Mouse (Mus musculus) G1E (cell line): ENCODE measurements around the gene Pik3cg. TPM values are rescaled to one million over a fixed set of nuclear protein-coding genes. Genes with fewer than 3 reads are reported as not detected.

ENCODE experiments used
- ATAC-seq: 2 replicates; pipeline ENCODE4 v1.8.0; 2016; ENCODE audit warnings: mild to moderate bottlenecking; ENCODE audit not compliant: insufficient number of reproducible peaks, poor library complexity, low FRiP score, severe bottlenecking; ENCODE audit errors: extremely low read depth
- DNase-seq: peaks from one replicate; pipeline ENCODE4 v3.0.0; 2012; ENCODE audit warnings: low spot score
- H3K27me3 ChIP-seq: 2 replicates; pipeline ENCODE4 v1.6.1; 2012; ENCODE audit warnings: mild to moderate bottlenecking, low read length, inconsistent platforms; ENCODE audit not compliant: insufficient read depth
- H3K36me3 ChIP-seq: replicated peaks from 2 replicates; pipeline ENCODE3; 2012; ENCODE audit warnings: mild to moderate bottlenecking, inconsistent platforms
- H3K4me1 ChIP-seq: 2 replicates; pipeline ENCODE4 v1.6.1; 2012; ENCODE audit warnings: low read depth, low read length, inconsistent platforms, mixed read lengths; ENCODE audit not compliant: insufficient read depth
- H3K4me3 ChIP-seq: 2 replicates; pipeline ENCODE4 v1.5.1; 2012; ENCODE audit warnings: low read depth, mild to moderate bottlenecking, inconsistent platforms, low read length, moderate library complexity, mixed read lengths
- H3K9me3 ChIP-seq: replicated peaks from 2 replicates; pipeline ENCODE4 v1.6.1; 2012; ENCODE audit warnings: inconsistent platforms
- CTCF ChIP-seq: IDR thresholded peaks from 2 replicates; pipeline ENCODE4 v1.5.1; 2012; ENCODE audit warnings: low read depth, low read length, inconsistent platforms, mixed read lengths
- GATA1 ChIP-seq: IDR thresholded peaks from 2 replicates; pipeline ENCODE4 v1.6.1; 2012; ENCODE audit warnings: borderline replicate concordance, low read length, inconsistent platforms, mixed read lengths
- GATA2 ChIP-seq: IDR thresholded peaks from 2 replicates; pipeline ENCODE4 v1.6.1; 2012; ENCODE audit warnings: low read depth, low read length, inconsistent platforms, borderline replicate concordance
- POLR2AphosphoS5 ChIP-seq: IDR thresholded peaks from 2 replicates; pipeline ENCODE4 v1.6.1; 2012; ENCODE audit warnings: low read depth, low read length, inconsistent platforms; ENCODE audit not compliant: insufficient replicate concordance
- TAL1 ChIP-seq: conservative IDR thresholded peaks from 2 replicates; pipeline ENCODE4 v1.6.1; 2012; ENCODE audit warnings: low read depth, low read length, inconsistent platforms, mixed read lengths
- polyA plus RNA-seq: library from polyadenylated mRNA; stranded (reverse); fragments of >175 nt; gene quantifications from 2 replicates; pipeline ENCODE4 v1.2.3, GENCODE M21; 2012
- total RNA-seq, 2 experiments: library from RNA; stranded (forward) in 1 of 2; stranded (reverse) in 1 of 2; fragments of 200-1000 nt in 1 of 2; fragments of >200 nt in 1 of 2; fragmentation: Nextera tagmentation in 1 of 2; gene quantifications; 2 replicates each; pipeline ENCODE4 v1.2.3; 2014 to 2017

Gene Pik3cg
- total and polyA plus RNA-seq, 3 experiments: 4.0 to 56.2 (median 42.4) TPM

DNA sequence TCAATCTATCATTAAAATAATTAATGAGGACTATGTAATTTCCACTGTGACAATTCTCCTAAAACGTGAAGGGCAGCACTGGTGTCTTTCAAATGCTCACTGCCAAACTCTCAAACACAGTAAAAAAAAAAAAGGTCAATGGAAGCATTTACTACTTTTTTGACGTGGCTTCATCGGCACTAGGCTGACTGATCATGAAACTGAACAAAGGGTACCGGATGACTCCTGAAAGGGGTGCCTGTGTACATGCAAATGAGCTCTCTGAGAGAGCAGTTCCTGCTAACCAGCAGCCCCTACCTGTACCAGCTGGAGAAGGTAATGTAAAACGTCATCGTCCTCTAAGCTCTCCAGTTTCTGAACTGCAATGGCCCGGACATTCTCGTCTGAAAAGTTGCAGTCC lies 4.8 kb downstream of the Pik3cg start:
- no peak overlapping the region for H3K4me3 ChIP-seq
- no peaks in the 10 kb centered on the region for H3K9me3 ChIP-seq
- DNase-seq: no peak
- no peak for ATAC-seq
- peaks cover 20% of the 10 kb centered on the region for H3K27me3 ChIP-seq
- peaks cover 29% of the 10 kb centered on the region for H3K4me1 ChIP-seq
- TF ChIP-seq GATA1: no peak
- TF ChIP-seq POLR2AphosphoS5: no peak
- TF ChIP-seq CTCF: no peak
- TF ChIP-seq TAL1: no peak
- no peak for TF ChIP-seq GATA2
- peaks cover 25% of the 10 kb centered on the region for H3K36me3 ChIP-seq

GRCm38 (mm10) chr12:32202583-32202982 lies 5.9 kb downstream of the Pik3cg start:
- peaks cover 20% of the 10 kb centered on the region for H3K27me3 ChIP-seq
- DNase-seq (no peak), ATAC-seq (no peak)
- peaks cover 25% of the 10 kb centered on the region for H3K36me3 ChIP-seq
- no peaks in the 10 kb centered on the region for H3K9me3 ChIP-seq
- H3K4me3 ChIP-seq: no peak overlapping the region
- peaks cover 22% of the 10 kb centered on the region for H3K4me1 ChIP-seq
- no peak for TF ChIP-seq GATA1
- TF ChIP-seq GATA2: no peak
- TF ChIP-seq CTCF: no peak
- TF ChIP-seq TAL1: no peak
- no peak for TF ChIP-seq POLR2AphosphoS5

DNA sequence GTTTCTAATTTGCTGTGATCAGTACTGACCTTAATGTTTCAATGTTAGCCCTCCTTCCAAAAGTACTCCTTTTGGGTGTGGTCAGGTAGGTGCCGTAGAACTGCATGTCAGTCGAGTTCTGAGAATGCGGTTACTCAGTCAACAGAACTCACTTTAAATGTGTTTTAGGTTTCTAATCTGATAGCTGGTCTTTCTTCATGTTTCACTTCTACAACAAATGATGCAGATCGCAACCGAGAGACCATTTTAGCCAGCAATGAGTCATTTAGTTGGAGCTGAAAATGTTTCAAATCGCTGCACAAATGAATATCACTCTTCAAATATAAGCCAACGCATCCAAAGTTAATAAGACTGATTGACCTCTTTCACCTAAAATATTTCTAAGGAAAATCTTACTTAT lies 6.5 kb downstream of the Pik3cg start:
- H3K36me3 ChIP-seq: peaks cover 25% of the 10 kb centered on the region
- DNase-seq: no peak
- H3K4me3 ChIP-seq: no peak overlapping the region
- no peak for ATAC-seq
- H3K9me3 ChIP-seq: no peaks in the 10 kb centered on the region
- TF ChIP-seq TAL1 (no peak), POLR2AphosphoS5 (no peak), CTCF (no peak), GATA1 (no peak), GATA2 (no peak)
- H3K4me1 ChIP-seq: peaks cover 22% of the 10 kb centered on the region
- peaks cover 22% of the 10 kb centered on the region for H3K27me3 ChIP-seq

- Histone ChIP-seq H3K27me3 (peaks cover 20% of the 10 kb centered on the region), H3K4me3 (no peak overlapping the region), H3K9me3 (no peaks in the 10 kb centered on the region), H3K4me1 (peaks cover 19% of the 10 kb centered on the region), H3K36me3 (peaks cover 25% of the 10 kb centered on the region)
- TF ChIP-seq TAL1 (no peak), GATA1 (no peak), CTCF (no peak), GATA2 (no peak), POLR2AphosphoS5 (no peak)
- ATAC-seq (no peak), DNase-seq (no peak)
These were observed 7.3 kb downstream of the Pik3cg start for GRCm38 (mm10) chr12:32201070-32201585.

DNA sequence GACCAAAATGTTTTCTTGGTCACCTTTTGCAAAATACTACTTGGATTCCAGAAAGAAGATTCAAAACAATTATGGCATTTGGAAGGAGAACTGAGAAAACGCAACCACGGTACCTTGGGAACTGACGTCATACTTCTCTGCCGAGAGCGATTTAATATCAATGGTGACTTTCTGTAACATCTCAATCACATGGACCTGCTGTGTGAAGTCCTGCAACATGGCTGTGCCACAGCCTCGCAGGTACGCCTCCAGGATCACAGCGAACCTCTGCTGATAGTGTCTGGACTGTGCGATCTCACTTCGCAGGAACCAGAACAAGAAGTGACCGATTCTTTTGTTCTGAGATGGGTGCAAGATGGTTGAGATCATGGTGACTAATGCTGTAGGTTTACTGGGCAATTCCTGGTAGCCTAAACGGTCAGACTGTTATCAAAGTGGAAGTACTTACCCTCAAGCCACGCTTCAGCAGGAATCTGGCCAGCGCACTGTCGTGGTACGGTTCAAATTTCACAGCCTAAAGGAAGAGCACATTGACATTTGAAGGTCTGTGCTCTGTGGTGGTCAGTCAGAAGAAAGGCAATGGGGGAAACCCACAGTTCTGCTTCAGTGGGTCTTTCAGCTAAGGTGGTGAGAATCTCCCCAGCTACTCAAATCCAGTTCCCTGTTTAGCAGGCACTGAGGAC lies 7.9 kb downstream of the Pik3cg start:
- DNase-seq (no peak), ATAC-seq (no peak)
- peaks cover 21% of the 10 kb centered on the region for H3K36me3 ChIP-seq
- no peak overlapping the region for H3K4me3 ChIP-seq
- H3K4me1 ChIP-seq: peaks cover 19% of the 10 kb centered on the region
- no peaks in the 10 kb centered on the region for H3K9me3 ChIP-seq
- TF ChIP-seq GATA2: no peak
- H3K27me3 ChIP-seq: peaks cover 16% of the 10 kb centered on the region

DNA sequence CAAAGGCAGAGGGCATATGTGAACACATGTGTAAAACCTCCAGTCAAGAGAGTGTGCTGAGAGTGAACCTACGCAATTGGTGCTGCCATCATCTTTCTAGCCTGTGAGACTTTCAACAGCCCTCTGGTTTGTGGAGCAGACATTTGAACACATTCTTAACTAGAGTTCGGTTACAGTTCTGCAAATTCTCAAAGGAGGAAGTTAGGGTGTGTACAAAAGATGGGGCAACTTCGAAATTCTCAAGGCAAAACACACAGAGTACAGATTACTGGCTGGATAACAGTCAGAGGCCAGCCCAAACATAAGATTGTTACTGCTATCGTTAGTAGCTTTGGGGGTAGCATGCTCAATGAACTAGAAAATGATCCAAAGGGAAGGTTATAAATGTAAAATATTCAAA lies 9.0 kb downstream of the Pik3cg start:
- no peak overlapping the region for H3K4me3 ChIP-seq
- ATAC-seq (peak; percentile 37; the same call in 1 of the 2 replicates), DNase-seq (no peak)
- H3K4me1 ChIP-seq: peaks cover 17% of the 10 kb centered on the region
- H3K36me3 ChIP-seq: peaks cover 14% of the 10 kb centered on the region
- no peak for TF ChIP-seq GATA1
- H3K27me3 ChIP-seq: peaks cover 18% of the 10 kb centered on the region
- no peaks in the 10 kb centered on the region for H3K9me3 ChIP-seq

GRCm38 (mm10) chr12:32198025-32198424 lies 10.4 kb downstream of the Pik3cg start:
- Histone ChIP-seq H3K27me3 (peaks cover 22% of the 10 kb centered on the region), H3K4me3 (no peak overlapping the region), H3K36me3 (peaks cover 7% of the 10 kb centered on the region), H3K9me3 (no peaks in the 10 kb centered on the region), H3K4me1 (peaks cover 17% of the 10 kb centered on the region)
- TF ChIP-seq POLR2AphosphoS5: no peak
- no peak for TF ChIP-seq CTCF
- no peak for TF ChIP-seq GATA2
- TF ChIP-seq TAL1: no peak
- no peak for TF ChIP-seq GATA1
- no peak for ATAC-seq
- DNase-seq: no peak
